Mouse (Mus musculus) mature B cell (primary cell): Measurements from ENCODE around the gene Selenom.

ENCODE experiments used
- in situ Hi-C: fragments of 300-500 bp; cut with MboI; formaldehyde crosslinking; loops from 2 replicates; pipeline ENCODE4 v1.14.3; 2019

The Selenom gene

GRCm38 (mm10) chr11:3547969-3548368 is 33.5 kb downstream of the Selenom start:
- in situ Hi-C loops: loop anchor here (25.0 kb wide), 1 partner anchor 239 kb away; no protein-coding TSS in a partner anchor

- in situ Hi-C loops: loop anchor here (25.0 kb wide), 1 partner anchor 239 kb away; no protein-coding TSS in a partner anchor
Measured at GRCm38 (mm10) chr11:3548564-3549295, 34.2 kb downstream of the Selenom start.

GRCm38 (mm10) chr11:3549791-3550190 is 35.3 kb downstream of the Selenom start:
- in situ Hi-C loops: loop anchor here (25.0 kb wide), 1 partner anchor 238 kb away; no protein-coding TSS in a partner anchor

GRCm38 (mm10) chr11:3554976-3555375 is 40.5 kb downstream of the Selenom start:
- in situ Hi-C loops: no loop called here

GRCm38 (mm10) chr11:3557852-3558251 is 43.4 kb downstream of the Selenom start:
- in situ Hi-C loops: no loop called here

GRCm38 (mm10) chr11:3560202-3560601 is 45.7 kb downstream of the Selenom start:
- in situ Hi-C loops: no loop called here

DNA sequence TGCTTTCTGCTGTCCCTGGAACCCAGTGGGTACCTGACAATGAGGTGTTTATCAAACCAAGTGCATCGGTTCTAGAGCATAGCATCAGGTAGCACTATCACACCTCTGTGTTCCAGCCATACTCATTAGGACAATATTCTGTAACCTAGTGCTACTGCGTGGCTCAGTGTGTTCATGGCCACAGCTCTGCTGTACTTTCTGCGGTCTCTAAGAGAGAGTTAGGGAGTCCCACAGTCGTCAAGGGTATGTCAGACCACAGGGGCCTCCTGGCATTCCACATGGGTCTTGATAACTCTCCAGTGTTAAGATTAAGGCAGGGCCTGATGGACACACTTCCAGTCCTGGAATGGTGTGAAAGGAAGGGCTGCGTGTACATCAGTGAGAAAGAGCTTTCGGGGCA is 49.4 kb downstream of the Selenom start:
- in situ Hi-C loops: no loop called here

- in situ Hi-C loops: no loop called here
Measured at GRCm38 (mm10) chr11:3564451-3564850, 50.0 kb downstream of the Selenom start.

- in situ Hi-C loops: no loop called here
Measured at GRCm38 (mm10) chr11:3566018-3566417, 51.5 kb downstream of the Selenom start.
